Mouse (Mus musculus) ES-Bruce4 (cell line): ENCODE results near the gene Kcnk16. TPM values are rescaled to one million over a fixed set of nuclear protein-coding genes. Genes with fewer than 3 reads are reported as not detected.

Source experiments
- H3K27ac ChIP-seq: 2 replicates; pipeline ENCODE4 v1.5.1; 2012; ENCODE audit warnings: low read length, inconsistent platforms; ENCODE audit not compliant: insufficient read depth
- H3K27me3 ChIP-seq: 2 replicates; pipeline ENCODE4 v1.6.1; 2012; ENCODE audit warnings: mild to moderate bottlenecking, low read length, inconsistent platforms; ENCODE audit not compliant: control insufficient read depth, poor library complexity, insufficient read depth, severe bottlenecking
- H3K36me3 ChIP-seq: 2 replicates; pipeline ENCODE4 v1.6.1; 2012; ENCODE audit warnings: inconsistent platforms, mild to moderate bottlenecking, low read length, moderate library complexity; ENCODE audit not compliant: control insufficient read depth, poor library complexity, insufficient read depth, severe bottlenecking
- H3K4me1 ChIP-seq: one replicate; pipeline ENCODE4 v1.8.1; 2011; ENCODE audit warnings: low read length; ENCODE audit not compliant: control insufficient read depth, insufficient read depth
- H3K4me3 ChIP-seq: 2 replicates; pipeline ENCODE4 v1.5.1; 2011; ENCODE audit warnings: low read depth, mild to moderate bottlenecking, low read length
- H3K9ac ChIP-seq: 2 replicates; pipeline ENCODE4 v1.6.1; 2012; ENCODE audit warnings: low read depth, mild to moderate bottlenecking, inconsistent platforms; ENCODE audit not compliant: poor library complexity, severe bottlenecking
- H3K9me3 ChIP-seq: replicated peaks from 2 replicates; pipeline ENCODE4 v1.6.1; 2012; ENCODE audit warnings: mild to moderate bottlenecking, low read length, inconsistent platforms; ENCODE audit not compliant: control insufficient read depth, poor library complexity, insufficient read depth, severe bottlenecking
- CTCF ChIP-seq: IDR thresholded peaks from one replicate; pipeline ENCODE4 v1.8.1; 2011; ENCODE audit warnings: low read depth, low read length
- EP300 ChIP-seq: IDR thresholded peaks from 2 replicates; pipeline ENCODE4 v1.6.1; 2011; ENCODE audit warnings: low read depth, low read length; ENCODE audit not compliant: insufficient read depth
- POLR2A ChIP-seq: IDR thresholded peaks from one replicate; pipeline ENCODE4 v1.8.1; 2011; ENCODE audit warnings: low read length; ENCODE audit not compliant: insufficient read depth
- polyA plus RNA-seq: library from polyadenylated mRNA; stranded (reverse); fragments of >200 nt; gene quantifications from 2 replicates; pipeline ENCODE4 v1.2.4, GENCODE M21; 2011; ENCODE audit warnings: low read depth; ENCODE audit not compliant: missing spikeins, insufficient read depth, insufficient read length

Kcnk16 gene
- polyA plus RNA-seq, 1 experiment, result not detected

DNA sequence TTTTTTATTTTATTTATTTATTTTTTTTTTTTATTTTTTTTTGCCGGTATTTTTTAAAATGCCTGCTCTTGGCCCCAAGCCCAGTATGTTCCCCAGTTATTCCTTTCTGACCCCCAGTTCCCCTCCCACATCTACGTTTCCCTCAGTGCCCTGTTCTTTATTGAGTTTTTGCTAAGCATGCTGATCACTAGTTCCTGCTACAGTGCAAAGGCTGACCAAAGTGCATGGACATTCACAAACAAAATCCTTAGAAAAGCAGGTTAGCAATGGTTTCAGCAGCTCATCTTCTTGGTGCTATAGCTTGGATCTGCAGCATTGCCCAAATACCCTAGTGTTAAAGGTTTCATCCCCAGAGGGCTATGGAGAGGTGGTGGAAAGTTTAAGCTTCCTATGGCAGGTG is 42.0 kb downstream of the Kcnk16 start:
- no peaks in the 10 kb centered on the region for H3K4me1 ChIP-seq
- no peak overlapping the region for H3K27ac ChIP-seq

DNA sequence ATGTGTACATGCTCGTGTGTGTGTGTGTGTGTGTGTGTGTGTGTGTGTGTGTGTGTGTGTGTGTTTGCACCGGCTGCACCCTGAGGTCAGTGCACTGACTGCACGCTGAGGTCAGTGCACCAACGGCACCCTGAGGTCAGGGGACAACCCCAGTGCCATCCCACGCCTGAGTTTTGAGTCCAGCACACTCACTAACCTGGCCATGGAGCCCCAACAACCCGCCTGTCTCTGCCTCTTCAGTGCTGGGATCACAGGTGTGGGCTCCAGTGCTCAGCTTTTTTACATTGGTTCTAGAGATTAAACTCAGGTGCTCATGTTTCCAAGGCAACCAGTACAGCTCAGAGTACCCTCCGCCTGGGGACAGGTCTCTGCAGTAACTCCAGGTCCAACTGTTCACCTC is 42.5 kb downstream of the Kcnk16 start:
- H3K36me3 ChIP-seq, result no peaks in the 10 kb centered on the region

More for the DNA sequence above, 42.0 kb downstream of the Kcnk16 start:
- TF ChIP-seq EP300, result no peak
- Histone ChIP-seq H3K36me3 (no peaks in the 10 kb centered on the region), H3K4me3 (no peak overlapping the region), H3K9ac (no peak overlapping the region), H3K27me3 (no peaks in the 10 kb centered on the region), H3K9me3 (no peaks in the 10 kb centered on the region)

DNA sequence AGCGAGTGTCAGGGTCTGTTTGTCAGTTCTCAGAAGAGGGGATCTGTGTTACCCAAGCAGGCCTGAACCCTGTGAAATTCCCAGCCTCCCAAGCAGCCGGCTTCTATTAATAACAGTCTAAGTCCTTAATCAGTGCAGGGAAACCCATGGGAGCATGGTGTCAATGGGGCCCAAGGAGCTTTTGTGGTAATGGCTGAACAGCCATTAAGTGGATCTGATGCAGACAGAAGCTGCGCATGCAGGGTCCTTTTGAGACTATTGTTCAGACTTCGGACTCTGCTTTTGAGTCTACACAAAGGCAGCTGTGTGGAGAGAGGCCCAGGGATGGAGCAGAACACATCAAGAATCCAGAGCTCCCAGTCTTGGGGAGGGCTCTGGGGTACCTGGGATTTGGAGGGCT is 43.5 kb downstream of the Kcnk16 start:
- Histone ChIP-seq H3K4me1 (peaks cover 3% of the 10 kb centered on the region), H3K27me3 (no peaks in the 10 kb centered on the region), H3K9me3 (no peaks in the 10 kb centered on the region), H3K27ac (no peak overlapping the region), H3K4me3 (no peak overlapping the region), H3K9ac (no peak overlapping the region), H3K36me3 (no peaks in the 10 kb centered on the region)
- no peak for TF ChIP-seq EP300
- TF ChIP-seq CTCF, result no peak
- no peak for TF ChIP-seq POLR2A

More for the DNA sequence above, 42.5 kb downstream of the Kcnk16 start:
- Histone ChIP-seq H3K27ac (no peak overlapping the region), H3K9ac (no peak overlapping the region), H3K27me3 (no peaks in the 10 kb centered on the region), H3K4me1 (no peaks in the 10 kb centered on the region), H3K4me3 (no peak overlapping the region), H3K9me3 (no peaks in the 10 kb centered on the region)
- no peak for TF ChIP-seq EP300
- TF ChIP-seq POLR2A, result no peak
- no peak for TF ChIP-seq CTCF

DNA sequence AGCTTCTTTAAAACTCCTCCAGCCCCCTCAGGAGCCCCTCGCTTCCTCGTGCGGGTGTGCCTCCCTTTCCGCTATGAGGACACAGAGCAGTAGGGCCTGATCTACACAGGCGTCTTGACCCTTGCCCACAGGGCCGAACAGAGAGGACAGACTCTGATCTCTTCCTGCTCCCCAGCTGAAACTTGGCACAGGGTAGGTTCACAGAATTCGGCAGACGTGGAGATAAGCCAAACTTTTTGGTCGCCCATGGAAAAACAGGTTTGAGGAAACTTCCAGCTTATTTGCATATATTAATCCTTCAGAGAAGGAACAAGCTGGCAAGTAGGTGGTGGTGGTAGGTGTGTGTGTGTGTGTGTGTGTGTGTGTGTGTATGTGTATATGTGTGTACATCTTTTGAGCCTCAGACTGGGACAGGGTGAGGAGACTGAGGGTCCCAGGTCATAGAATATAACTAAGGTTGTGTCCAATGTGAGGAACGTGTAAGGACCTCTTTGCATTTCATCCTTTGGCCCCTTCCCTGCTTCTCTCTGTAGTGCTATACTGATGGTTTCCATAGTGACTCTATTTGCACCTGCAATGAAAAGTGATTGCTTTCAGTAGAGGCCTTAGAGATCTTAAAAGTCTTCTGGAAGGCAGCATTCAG is 44.3 kb downstream of the Kcnk16 start:
- no peak overlapping the region for H3K27ac ChIP-seq
- H3K9ac ChIP-seq, result no peak overlapping the region

DNA sequence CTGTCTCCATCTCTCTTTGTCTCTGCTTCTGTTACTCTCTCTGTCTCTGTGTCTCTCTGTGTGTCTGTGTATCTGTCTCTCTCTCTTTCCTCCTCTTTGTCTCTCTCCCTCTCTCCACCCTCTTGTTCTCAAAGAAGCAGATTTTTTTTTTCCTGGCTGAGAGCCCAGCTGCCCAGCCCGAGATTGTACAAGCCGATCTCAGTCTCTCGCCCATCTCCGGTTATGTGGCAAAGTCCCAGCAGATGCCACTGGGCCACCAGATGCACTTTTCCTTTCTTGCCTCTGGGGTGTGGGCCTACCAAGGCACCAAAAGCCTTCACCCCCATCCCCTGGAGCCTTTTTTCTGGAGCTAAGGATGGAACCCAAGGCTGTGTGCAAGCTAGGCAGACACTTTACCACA is 44.8 kb downstream of the Kcnk16 start:
- no peak for TF ChIP-seq CTCF
- TF ChIP-seq EP300, result no peak
- TF ChIP-seq POLR2A, result no peak
- H3K36me3 ChIP-seq, result no peaks in the 10 kb centered on the region
- no peak overlapping the region for H3K4me3 ChIP-seq
- H3K9ac ChIP-seq, result no peak overlapping the region
- H3K9me3 ChIP-seq, result no peaks in the 10 kb centered on the region
- H3K27me3 ChIP-seq, result no peaks in the 10 kb centered on the region
- peaks cover 9% of the 10 kb centered on the region for H3K4me1 ChIP-seq
- H3K27ac ChIP-seq, result no peak overlapping the region

More for the DNA sequence above, 44.3 kb downstream of the Kcnk16 start:
- no peaks in the 10 kb centered on the region for H3K27me3 ChIP-seq
- peaks cover 6% of the 10 kb centered on the region for H3K4me1 ChIP-seq
- H3K4me3 ChIP-seq, result no peak overlapping the region
- H3K9me3 ChIP-seq, result no peaks in the 10 kb centered on the region
- H3K36me3 ChIP-seq, result no peaks in the 10 kb centered on the region
- TF ChIP-seq POLR2A, result no peak
- no peak for TF ChIP-seq CTCF
- TF ChIP-seq EP300, result no peak

DNA sequence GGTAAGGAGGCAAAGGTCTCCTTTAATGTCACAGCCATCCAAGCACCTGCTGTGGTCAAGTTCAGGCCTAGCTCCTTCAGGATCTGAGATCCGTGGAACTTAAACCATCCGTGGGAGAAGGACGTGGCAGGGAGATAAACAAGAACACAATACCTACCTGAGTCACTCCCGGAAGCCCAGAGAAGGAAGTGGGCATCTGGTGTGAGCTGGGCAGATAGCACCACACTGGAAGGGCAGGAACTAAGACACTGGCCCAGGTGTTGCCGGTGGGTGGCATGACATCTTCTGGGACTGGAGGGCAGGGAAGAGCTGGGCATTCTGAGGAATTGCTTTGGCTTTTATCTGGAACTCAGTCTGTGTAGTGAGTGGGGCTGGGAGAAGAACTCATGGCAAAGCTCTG is 45.7 kb downstream of the Kcnk16 start:
- Histone ChIP-seq H3K4me3 (no peak overlapping the region), H3K27me3 (no peaks in the 10 kb centered on the region), H3K9me3 (no peaks in the 10 kb centered on the region), H3K27ac (no peak overlapping the region), H3K36me3 (no peaks in the 10 kb centered on the region), H3K9ac (no peak overlapping the region), H3K4me1 (peaks cover 9% of the 10 kb centered on the region)
- TF ChIP-seq CTCF, result no peak
- no peak for TF ChIP-seq POLR2A
- TF ChIP-seq EP300, result no peak
